Mouse (Mus musculus) erythroblast, embryonic 14.5 days (primary cell): ENCODE results near the gene Qk.

ENCODE experiments used
- GATA1 ChIP-seq: IDR thresholded peaks from 2 replicates; pipeline ENCODE4 v1.6.1; 2012; ENCODE audit warnings: low read length, inconsistent platforms, mixed read lengths
- TAL1 ChIP-seq: IDR thresholded peaks from 3 replicates; pipeline ENCODE4 v1.6.1; 2012; ENCODE audit warnings: low read length, inconsistent platforms, mixed read lengths

GRCm38 (mm10) chr17:10198231-10198630 lies 121.4 kb downstream of the Qk start:
- TF ChIP-seq GATA1 (no peak), TAL1 (no peak)
